Mouse (Mus musculus) liver, embryonic 12.5 days (tissue): ENCODE results near the gene Srsf7. TPM values are rescaled to one million over a fixed set of nuclear protein-coding genes. Genes with fewer than 3 reads are reported as not detected.

Experiments
- ATAC-seq: fragments of 200-750 bp; cut with Nextera tagmentation; 2 replicates; pipeline ENCODE4 v1.8.0; 2017; ENCODE audit warnings: moderate number of reproducible peaks, mild to moderate bottlenecking, moderate library complexity
- H3K27ac ChIP-seq: fragments of 300-500 bp; sonication (generic); 2 replicates; pipeline ENCODE4 v1.5.1; 2016; ENCODE audit warnings: mild to moderate bottlenecking
- H3K27me3 ChIP-seq: fragments of 300-500 bp; sonication (generic); replicated peaks from 2 replicates; pipeline ENCODE4 v1.6.1; 2016; ENCODE audit warnings: mild to moderate bottlenecking, moderate library complexity
- H3K36me3 ChIP-seq: fragments of 300-500 bp; sonication (generic); 2 replicates; pipeline ENCODE4 v1.6.1; 2016; ENCODE audit warnings: mild to moderate bottlenecking, moderate library complexity
- H3K4me1 ChIP-seq: fragments of 300-500 bp; sonication (generic); 2 replicates; pipeline ENCODE4 v1.6.1; 2016
- H3K4me2 ChIP-seq: fragments of 300-500 bp; sonication (generic); 2 replicates; pipeline ENCODE4 v1.6.1; 2016; ENCODE audit warnings: mild to moderate bottlenecking, moderate library complexity
- H3K4me3 ChIP-seq: fragments of 300-500 bp; sonication (generic); 2 replicates; pipeline ENCODE4 v1.5.1; 2016; ENCODE audit warnings: mild to moderate bottlenecking, moderate library complexity
- H3K9ac ChIP-seq: fragments of 300-500 bp; sonication (generic); 2 replicates; pipeline ENCODE4 v1.6.1; 2016; ENCODE audit warnings: mild to moderate bottlenecking, moderate library complexity
- H3K9me3 ChIP-seq: fragments of 300-500 bp; sonication (generic); replicated peaks from 2 replicates; pipeline ENCODE4 v1.6.1; 2016; ENCODE audit warnings: mild to moderate bottlenecking, moderate library complexity
- whole genome bisulfite sequencing: fragments of 180-500 bp; shearing (Covaris S2); methylation state at CpG from one replicate; pipeline ENCODE4 v1.1.7; 2016; ENCODE audit not compliant: insufficient replicate concordance; 5-methylcytosine and 5-hydroxymethylcytosine counted together
- polyA plus RNA-seq: library from polyadenylated mRNA; unstranded; fragments of >200 nt; fragmentation: Nextera tagmentation; extraction: Ambion mirVana; gene quantifications from 2 replicates; pipeline ENCODE4 v1.2.1, GENCODE M21; 2016

The Srsf7 gene
- polyA plus RNA-seq, result 389 and 394 TPM in 2 replicates

DNA sequence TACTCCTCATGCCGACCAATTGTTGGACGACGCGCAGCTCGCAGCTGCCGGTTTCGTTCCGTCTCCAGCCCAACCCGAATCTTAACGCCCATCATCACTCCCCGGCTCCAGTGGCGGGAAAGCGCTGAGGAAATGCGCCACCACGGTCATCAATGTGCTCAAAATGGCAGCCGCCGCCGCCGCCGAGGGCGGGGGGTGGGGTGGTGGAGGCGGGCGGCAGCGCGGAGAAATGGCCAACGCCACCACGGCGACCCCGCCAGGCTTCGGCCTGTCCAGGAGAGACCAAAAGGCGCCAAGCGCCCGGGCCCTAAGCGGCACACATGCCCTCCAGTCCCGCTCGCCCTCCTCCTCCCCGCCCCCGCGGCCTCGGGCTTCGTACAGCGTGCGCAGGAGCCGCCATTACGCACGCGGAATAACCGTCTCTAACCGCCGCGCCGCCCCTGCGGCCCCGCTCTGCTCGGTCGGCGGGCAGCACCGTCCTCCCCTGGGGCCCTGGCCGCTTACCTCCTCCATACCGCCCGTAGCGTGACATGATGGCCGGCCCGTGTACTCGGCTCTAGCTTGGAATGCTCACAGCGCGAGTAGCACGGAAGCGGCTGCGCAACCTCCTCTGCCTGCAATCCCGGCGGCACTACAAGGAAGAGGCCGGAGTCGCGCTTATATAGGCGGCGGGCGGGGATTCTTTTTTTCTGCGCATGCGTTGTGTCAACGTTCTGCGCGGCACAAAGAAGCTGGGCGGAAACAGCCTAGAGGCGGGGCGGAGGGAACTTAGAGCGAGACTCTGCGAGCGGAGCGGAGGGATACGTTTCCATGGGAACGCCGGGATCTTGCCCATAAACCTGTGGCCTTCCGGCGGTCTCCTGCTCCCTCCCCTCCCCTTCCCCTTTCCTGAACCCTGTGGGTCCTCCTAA is at the start of gene Srsf7, which contains the start of gene Ttc39d:
Srsf7 (minus strand) TSS at position 637 of the 911 bp plus-strand sequence.
Ttc39d (plus strand) TSS at position 790 of the 911 bp plus-strand sequence.
- ATAC-seq, result peak; percentile 89
- no peaks in the 10 kb centered on the region for H3K27me3 ChIP-seq

DNA sequence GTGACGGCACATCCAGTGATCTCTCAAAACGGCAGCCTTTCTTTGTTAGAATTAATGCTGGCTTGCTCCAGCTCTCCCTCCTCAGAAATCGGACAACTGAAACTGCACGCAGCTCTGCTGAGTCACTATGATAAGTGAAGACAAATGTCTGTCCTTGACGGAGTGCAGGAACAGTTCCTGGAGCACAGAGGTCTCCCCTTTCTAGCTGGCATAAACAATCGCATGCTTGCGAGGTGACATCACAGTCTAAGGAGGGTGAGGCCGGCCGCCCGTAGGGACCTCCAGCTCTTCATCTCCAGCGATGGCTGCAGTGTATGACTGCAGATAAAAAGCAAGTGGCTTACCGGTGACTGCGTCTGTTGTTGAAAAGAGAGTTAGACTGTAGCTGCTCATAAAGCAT is 48.1 kb upstream of the Srsf7 start:
- peak; percentile 69; the same call in 1 of the 2 replicates for ATAC-seq
- peaks cover 91% of the 10 kb centered on the region for H3K36me3 ChIP-seq

More for the DNA sequence above, at the start of gene Srsf7, which contains the start of gene Ttc39d:
- H3K36me3 ChIP-seq, result peaks cover 40% of the 10 kb centered on the region
- peaks cover 20% of the 10 kb centered on the region for H3K4me1 ChIP-seq
- H3K27ac ChIP-seq, result peak within 1 kb of the TSS; percentile 97
- no peaks in the 10 kb centered on the region for H3K9me3 ChIP-seq
- under 1% methylated on average over 95 of the region's 95 CpGs for WGBS
- H3K9ac ChIP-seq, result peak within 1 kb of the TSS; percentile 96
- peak within 1 kb of the TSS; percentile 76 for H3K4me3 ChIP-seq
- peak within 1 kb of the TSS; percentile 90 for H3K4me2 ChIP-seq

DNA sequence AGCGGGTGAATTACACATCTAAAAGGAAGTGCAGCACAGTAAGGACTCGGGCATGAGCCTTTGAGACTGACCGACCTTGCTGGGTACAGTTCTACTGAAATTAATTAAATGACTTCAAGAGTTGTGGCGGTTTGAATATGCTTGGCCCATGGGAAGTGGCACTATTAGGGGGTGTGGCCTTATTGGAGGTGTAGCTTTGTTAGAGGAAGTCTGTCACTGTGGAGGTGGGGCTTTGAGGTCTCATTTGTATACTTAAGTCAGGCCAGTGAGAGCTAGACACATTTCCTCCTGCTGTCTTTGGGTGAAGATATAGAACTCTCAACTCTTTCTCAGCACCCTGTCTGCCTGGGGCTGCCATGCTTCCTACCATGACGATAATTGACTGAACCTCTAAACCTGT is 47.3 kb upstream of the Srsf7 start:
- WGBS, result 81% methylated on average over 5 of the region's 5 CpGs
- 0 out of 2 replicates have a peak, but pooled peaks cover 4% of the 10 kb centered on the region for H3K9me3 ChIP-seq
- ATAC-seq, result no peak
- H3K9ac ChIP-seq, result no peak overlapping the region
- peaks cover 92% of the 10 kb centered on the region for H3K36me3 ChIP-seq
- H3K4me2 ChIP-seq, result no peak overlapping the region
- no peaks in the 10 kb centered on the region for H3K27me3 ChIP-seq
- peak overlapping the region; percentile 56; the same call in 1 of the 2 replicates for H3K27ac ChIP-seq
- H3K4me1 ChIP-seq, result peaks cover 9% of the 10 kb centered on the region
- H3K4me3 ChIP-seq, result no peak overlapping the region

More for the DNA sequence above, 48.1 kb upstream of the Srsf7 start:
- Histone ChIP-seq H3K4me2 (peak overlapping the region; percentile 16), H3K27ac (peak overlapping the region; percentile 56; the same call in 1 of the 2 replicates), H3K9me3 (0 out of 2 replicates have a peak, but pooled peaks cover 4% of the 10 kb centered on the region), H3K9ac (no peak overlapping the region), H3K4me3 (no peak overlapping the region), H3K27me3 (no peaks in the 10 kb centered on the region), H3K4me1 (peaks cover 9% of the 10 kb centered on the region)
- WGBS, result 51% methylated on average over 13 of the region's 13 CpGs

DNA sequence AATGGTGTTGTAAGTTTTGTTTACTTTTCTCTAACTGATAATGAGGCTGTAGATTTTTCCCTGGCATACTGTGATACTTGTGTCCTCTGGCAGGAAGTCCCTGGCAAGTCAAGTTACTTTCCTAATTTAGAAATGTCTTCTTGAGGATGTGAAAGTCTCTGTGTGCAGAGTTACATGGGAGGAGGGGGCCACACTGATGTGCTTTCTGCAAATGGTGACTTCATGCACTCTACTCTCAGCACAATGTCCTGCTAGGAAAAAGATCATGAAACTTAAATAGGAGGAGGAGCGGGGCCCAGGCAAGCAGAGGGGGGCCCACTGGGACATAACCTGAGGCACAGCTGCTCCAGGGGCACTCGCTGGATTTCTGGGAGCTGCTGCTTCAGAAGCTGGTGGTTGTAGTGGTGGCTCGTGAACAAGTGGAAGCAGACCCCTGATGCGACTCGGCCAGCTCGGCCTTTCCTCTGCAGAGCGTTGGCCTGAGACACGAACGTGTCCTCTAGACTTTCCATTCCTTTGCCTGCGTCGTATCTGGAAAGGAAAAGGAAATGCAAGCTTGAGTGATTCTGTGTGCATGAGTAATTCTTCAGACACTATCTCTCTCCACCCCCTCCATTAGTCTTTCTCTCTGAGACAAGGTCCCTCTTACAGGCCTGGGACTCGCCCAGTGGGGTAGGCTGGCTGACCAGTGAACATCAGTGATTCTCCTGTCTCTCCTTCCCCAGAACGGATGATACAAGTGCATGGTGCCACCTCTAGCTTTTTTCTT is 45.8 kb upstream of the Srsf7 start:
- Histone ChIP-seq H3K4me3 (no peak overlapping the region), H3K4me1 (peaks cover 9% of the 10 kb centered on the region), H3K9ac (no peak overlapping the region), H3K36me3 (peaks cover 91% of the 10 kb centered on the region), H3K9me3 (0 out of 2 replicates have a peak, but pooled peaks cover 4% of the 10 kb centered on the region), H3K27me3 (no peaks in the 10 kb centered on the region), H3K27ac (peak overlapping the region; percentile 77), H3K4me2 (0 out of 2 replicates have a peak overlapping the region, but pooled peaks have one; percentile 10)
- WGBS, result 71% methylated on average over 13 of the region's 13 CpGs
- 0 out of 2 replicates have a peak, but pooled peaks have one; percentile 37 for ATAC-seq

DNA sequence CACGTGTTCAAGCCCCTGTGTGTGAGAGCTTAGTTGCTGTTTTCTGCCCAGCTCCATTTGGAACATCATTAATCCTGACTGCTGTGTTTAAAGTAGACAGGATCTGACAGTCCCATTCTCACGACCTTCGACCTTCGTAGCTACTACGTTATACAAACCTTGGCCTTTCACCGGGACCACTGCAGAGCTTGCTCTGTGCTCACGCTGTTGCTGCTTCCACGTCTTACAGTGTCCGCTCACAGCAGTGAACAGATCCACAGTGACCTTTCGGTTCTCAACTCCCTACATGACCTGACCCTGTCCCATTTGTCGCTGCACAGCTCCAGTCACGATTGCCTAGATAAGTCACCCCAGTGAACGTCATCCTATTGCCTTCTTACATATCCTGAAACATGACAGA is 36.0 kb upstream of the Srsf7 start:
- Histone ChIP-seq H3K27me3 (no peaks in the 10 kb centered on the region), H3K9ac (no peak overlapping the region), H3K36me3 (peaks cover 83% of the 10 kb centered on the region), H3K9me3 (no peaks in the 10 kb centered on the region), H3K4me1 (no peaks in the 10 kb centered on the region), H3K27ac (0 out of 2 replicates have a peak overlapping the region, but pooled peaks have one; percentile 3), H3K4me2 (no peak overlapping the region), H3K4me3 (no peak overlapping the region)
- WGBS, result 69% methylated on average over 13 of the region's 13 CpGs
- peak; percentile 60 for ATAC-seq

DNA sequence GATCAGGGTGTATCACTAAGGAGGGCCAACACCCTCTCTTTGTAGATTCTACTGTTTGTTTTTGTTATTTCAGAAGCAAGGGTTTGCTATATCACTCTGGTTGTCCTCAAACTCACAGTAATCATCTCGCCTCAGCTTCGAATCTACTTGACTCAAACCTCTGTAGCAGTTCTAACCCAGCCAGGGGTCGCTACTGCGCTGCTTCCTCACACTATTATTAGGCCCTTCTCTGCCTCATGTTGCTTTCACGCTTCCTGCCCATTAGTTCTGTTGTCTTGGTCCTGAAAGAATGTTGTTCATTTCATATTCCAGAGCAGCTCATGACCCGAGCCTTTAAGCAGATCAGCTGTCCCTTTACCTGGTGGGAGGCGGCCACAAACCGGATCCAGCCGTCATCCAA is 34.5 kb upstream of the Srsf7 start:
- no peak overlapping the region for H3K27ac ChIP-seq
- no peak overlapping the region for H3K4me2 ChIP-seq
- no peaks in the 10 kb centered on the region for H3K4me1 ChIP-seq
- H3K9ac ChIP-seq, result no peak overlapping the region
- 86% methylated on average over 9 of the region's 9 CpGs for WGBS
- H3K9me3 ChIP-seq, result no peaks in the 10 kb centered on the region
- ATAC-seq, result no peak
- no peak overlapping the region for H3K4me3 ChIP-seq
- H3K36me3 ChIP-seq, result peaks cover 75% of the 10 kb centered on the region
- no peaks in the 10 kb centered on the region for H3K27me3 ChIP-seq

DNA sequence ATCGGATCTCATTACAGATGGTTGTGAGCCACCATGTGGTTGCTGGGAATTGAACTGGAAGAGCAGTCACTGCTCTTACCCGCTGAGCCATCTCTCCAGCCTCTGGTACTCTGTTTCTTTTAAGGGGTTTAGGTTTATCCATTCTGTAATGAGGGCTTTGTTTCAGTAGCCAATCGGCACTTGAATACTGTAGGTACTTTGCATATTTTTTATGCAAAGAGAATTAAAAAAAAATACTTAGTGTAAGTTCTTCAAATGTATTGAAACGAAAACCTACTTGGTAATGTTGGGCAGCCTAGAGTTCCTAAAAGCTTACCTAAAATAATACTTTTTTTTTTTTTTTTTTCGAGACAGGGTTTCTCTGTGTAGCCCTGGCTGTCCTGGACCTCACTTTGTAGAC is 30.4 kb upstream of the Srsf7 start:
- Histone ChIP-seq H3K27me3 (no peaks in the 10 kb centered on the region), H3K4me3 (no peak overlapping the region), H3K9ac (no peak overlapping the region), H3K4me1 (no peaks in the 10 kb centered on the region), H3K36me3 (peaks cover 44% of the 10 kb centered on the region), H3K4me2 (no peak overlapping the region), H3K9me3 (no peaks in the 10 kb centered on the region), H3K27ac (no peak overlapping the region)
- 79% methylated on average over 5 of the region's 5 CpGs for WGBS
- no peak for ATAC-seq

DNA sequence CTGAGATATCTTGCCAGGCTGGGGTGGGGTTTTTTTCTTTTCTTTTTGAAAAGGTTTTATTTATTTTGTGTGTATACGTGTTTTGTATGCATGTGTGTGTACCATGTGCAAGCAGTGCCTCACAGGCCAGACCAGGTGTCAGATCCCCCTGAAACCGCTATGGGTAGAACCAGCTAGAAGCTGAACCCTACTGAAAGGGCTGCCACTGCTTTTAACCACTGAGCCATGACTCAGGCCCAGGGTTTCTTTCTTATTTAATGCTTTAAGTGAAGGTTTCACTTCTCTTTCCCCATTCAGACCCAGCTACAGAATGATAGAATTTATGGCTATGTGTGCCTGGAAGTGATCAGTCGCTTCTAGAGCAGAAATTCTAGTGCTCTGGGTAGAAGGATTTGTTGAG is 29.7 kb upstream of the Srsf7 start:
- ATAC-seq, result no peak
- WGBS, result 83% methylated on average over 3 of the region's 3 CpGs
- no peak overlapping the region for H3K4me3 ChIP-seq

DNA sequence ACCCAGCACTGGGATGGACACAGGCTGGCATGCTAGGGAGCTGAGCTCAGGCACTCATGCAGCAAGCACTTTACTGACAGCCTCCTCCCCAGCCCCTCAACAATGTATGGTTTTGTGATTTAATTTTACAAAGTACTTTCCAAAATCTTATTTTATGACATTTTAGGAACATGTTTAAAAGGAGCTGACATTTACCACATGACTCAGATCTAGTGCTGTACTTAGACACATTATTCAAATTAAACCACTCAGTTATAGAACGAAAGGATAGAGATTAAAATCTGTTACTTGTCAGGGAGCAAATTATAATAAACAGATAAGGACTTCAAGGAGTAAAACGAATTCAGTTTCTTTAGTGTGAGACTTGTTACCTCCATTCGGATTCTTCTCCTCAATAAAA is 28.4 kb upstream of the Srsf7 start:
- Histone ChIP-seq H3K9me3 (no peaks in the 10 kb centered on the region), H3K9ac (no peak overlapping the region), H3K4me3 (no peak overlapping the region), H3K4me2 (no peak overlapping the region), H3K36me3 (peaks cover 29% of the 10 kb centered on the region), H3K27me3 (no peaks in the 10 kb centered on the region), H3K4me1 (peaks cover 9% of the 10 kb centered on the region; the same call in 1 of the 2 replicates), H3K27ac (no peak overlapping the region)
- WGBS, result 71% methylated on average over 3 of the region's 3 CpGs
- ATAC-seq, result no peak

More for the DNA sequence above, 29.7 kb upstream of the Srsf7 start:
- Histone ChIP-seq H3K27ac (no peak overlapping the region), H3K9ac (no peak overlapping the region), H3K4me1 (peaks cover 4% of the 10 kb centered on the region; the same call in 1 of the 2 replicates), H3K27me3 (no peaks in the 10 kb centered on the region), H3K36me3 (peaks cover 39% of the 10 kb centered on the region), H3K4me2 (no peak overlapping the region), H3K9me3 (no peaks in the 10 kb centered on the region)

DNA sequence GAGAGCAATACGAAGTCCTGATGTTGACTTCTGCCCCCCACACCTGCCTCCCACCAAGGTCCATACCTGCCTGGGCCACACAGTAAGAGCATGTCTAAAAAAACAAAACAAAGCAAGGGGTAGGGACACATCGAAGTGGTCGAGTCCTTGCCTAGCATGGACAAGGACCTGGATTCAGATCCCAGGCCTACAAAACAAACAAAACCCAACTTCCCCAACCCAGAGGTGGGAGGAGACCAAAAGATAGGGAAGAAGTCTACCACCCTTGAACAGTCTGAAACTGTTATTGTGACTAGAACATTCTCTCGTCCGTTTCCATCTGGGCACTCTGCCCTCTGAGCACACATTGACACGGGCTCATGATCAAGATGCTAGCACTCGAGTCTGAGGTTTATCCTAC is 27.3 kb upstream of the Srsf7 start:
- Histone ChIP-seq H3K27ac (no peak overlapping the region), H3K4me3 (no peak overlapping the region), H3K4me1 (peaks cover 9% of the 10 kb centered on the region; the same call in 1 of the 2 replicates), H3K4me2 (no peak overlapping the region), H3K9me3 (no peaks in the 10 kb centered on the region), H3K36me3 (peaks cover 20% of the 10 kb centered on the region), H3K9ac (no peak overlapping the region), H3K27me3 (no peaks in the 10 kb centered on the region)
- ATAC-seq, result no peak
- WGBS, result 82% methylated on average over 7 of the region's 7 CpGs

DNA sequence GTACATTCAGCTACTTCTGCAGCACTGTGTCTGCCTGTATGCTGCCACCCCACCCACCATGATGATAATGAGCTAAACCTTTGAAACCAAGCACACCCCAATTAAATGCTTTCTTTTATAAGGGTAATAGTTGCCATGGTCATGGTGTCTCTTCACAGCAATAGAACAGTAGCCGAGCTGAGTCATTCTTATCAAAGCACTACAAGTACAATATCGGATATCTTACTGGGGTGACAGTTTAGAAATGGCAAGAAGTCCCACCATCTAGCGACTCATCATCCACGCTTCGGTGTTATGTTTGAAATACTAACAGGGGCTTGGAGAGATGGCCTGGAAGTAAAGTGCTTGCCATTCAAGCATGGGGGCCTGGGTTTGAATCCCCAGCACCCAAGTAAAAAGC is 26.7 kb upstream of the Srsf7 start:
- Histone ChIP-seq H3K4me3 (no peak overlapping the region), H3K9me3 (no peaks in the 10 kb centered on the region), H3K27me3 (no peaks in the 10 kb centered on the region), H3K9ac (no peak overlapping the region), H3K4me1 (peaks cover 9% of the 10 kb centered on the region; the same call in 1 of the 2 replicates), H3K4me2 (no peak overlapping the region), H3K27ac (no peak overlapping the region), H3K36me3 (peaks cover 20% of the 10 kb centered on the region)
- 83% methylated on average over 5 of the region's 5 CpGs for WGBS
- ATAC-seq, result no peak
